Mouse (Mus musculus) forelimb bud, embryonic 11.5 days (tissue): ENCODE data around the gene Sorcs1.

Experiments
- DNase-seq: peaks from one replicate; pipeline ENCODE4 v3.0.0-alpha.2; 2012; ENCODE audit warnings: low read depth, low spot score

Sorcs1 gene

DNA sequence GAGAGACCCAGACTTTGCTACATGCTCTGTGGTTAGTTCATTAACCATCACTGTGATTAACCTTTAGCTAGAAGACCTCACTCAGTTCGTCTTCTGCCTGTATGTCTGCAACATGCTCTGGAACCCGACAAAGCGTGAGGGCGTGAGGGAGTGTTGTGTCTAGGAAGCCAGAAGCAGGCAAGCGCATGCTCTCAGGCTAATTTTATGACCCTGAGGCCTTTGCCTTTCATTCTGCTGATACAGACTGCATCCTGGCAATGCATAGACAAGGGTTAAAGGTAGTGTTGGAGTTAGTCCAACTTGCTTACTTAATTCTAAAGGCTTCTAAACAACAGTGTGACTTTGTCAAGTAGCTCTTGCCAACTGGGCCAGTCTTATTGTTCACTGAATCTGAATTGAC lies 458.0 kb downstream of the Sorcs1 start:
- DNase-seq, result no peak

DNA sequence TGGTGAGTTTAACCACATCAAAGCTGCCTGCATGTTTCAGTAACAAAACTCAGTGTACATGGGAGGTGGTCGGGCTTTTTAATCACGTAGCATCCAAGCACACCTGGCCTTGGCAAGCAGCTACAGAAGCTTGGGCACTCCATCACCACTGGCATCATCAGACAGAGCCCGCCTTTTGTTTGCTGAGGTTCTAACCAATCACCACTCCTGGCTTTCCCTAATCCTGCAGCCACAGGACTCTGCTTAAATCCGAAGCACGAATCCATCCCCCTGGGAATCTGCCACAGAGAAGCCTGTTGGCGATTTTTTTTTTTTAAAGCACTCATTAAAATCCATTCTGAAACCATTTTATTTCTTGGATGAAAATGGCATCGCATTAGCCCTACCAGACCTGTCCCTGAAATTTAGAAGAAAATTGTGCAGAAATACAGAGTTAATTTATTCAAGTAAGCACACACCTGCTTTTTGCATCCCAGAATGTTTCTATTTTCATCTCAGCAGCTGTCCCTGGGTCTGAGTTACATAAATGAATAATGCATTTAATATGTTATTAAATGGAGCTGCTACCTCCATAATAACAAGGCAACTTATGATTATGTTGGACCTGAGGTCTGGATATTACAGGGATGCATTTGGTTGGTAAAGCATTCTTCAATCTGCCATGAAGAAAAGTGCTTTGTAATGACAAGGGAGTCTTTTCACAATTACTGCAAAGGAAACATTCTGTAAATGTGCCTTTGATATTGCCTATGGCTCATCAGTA lies 463.8 kb downstream of the Sorcs1 start:
- no peak for DNase-seq

DNA sequence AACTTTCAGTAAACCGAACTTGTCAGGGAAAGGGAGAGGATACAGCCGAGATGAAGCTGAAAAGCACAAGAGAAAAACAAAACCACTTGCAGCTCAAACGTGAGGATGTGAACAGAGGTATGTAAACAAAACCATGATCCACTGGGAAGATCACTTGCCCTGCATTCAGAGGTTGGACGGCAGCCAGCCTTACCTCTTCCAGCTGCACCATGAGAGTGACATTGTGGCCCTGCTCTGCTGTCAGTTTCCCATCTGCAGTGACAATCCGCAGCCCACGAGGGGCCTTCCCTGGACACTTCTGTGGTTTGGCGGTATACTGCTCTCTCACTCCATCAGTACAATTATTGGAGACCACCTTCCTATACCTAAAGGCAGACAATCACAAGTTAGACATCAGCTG lies 468.0 kb downstream of the Sorcs1 start:
- no peak for DNase-seq

DNA sequence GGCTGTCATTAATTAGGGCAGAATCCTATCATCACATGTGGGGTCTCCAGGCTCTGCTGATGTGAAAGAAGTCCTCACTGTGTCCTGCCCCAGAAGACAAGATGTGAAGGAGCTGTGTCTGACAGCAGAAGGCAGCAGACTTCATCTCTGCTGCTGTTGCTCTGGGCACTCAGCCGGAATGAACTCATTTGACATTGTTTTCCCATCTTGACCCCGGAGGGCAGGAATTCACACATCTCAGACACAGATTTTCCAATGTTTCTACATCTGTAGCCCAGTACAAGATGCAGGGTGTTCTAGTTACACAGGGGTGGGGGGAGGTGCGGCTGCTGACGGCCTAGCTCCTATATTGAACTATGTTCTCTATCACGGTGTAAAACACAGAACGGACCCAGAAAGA lies 474.1 kb downstream of the Sorcs1 start:
- no peak for DNase-seq

DNA sequence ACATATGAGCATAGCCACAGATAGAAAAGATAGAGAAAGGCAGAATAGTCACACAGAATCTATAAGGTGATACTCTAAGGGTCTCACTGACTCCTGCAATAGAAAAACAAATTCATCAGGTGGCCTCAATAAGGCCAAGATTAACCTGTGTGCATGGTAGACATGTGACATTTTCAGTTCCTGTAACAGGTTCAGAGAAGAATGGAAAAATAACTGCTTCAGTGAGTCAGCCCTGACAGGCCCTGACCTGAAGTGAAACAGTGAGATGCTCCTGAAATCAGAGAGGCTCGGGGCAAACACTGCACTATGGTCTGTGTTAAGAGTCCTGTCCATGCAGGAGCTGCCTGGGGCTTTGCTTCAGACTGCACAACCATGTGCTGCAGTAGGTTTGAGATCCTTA lies 481.9 kb downstream of the Sorcs1 start:
- DNase-seq, result no peak

DNA sequence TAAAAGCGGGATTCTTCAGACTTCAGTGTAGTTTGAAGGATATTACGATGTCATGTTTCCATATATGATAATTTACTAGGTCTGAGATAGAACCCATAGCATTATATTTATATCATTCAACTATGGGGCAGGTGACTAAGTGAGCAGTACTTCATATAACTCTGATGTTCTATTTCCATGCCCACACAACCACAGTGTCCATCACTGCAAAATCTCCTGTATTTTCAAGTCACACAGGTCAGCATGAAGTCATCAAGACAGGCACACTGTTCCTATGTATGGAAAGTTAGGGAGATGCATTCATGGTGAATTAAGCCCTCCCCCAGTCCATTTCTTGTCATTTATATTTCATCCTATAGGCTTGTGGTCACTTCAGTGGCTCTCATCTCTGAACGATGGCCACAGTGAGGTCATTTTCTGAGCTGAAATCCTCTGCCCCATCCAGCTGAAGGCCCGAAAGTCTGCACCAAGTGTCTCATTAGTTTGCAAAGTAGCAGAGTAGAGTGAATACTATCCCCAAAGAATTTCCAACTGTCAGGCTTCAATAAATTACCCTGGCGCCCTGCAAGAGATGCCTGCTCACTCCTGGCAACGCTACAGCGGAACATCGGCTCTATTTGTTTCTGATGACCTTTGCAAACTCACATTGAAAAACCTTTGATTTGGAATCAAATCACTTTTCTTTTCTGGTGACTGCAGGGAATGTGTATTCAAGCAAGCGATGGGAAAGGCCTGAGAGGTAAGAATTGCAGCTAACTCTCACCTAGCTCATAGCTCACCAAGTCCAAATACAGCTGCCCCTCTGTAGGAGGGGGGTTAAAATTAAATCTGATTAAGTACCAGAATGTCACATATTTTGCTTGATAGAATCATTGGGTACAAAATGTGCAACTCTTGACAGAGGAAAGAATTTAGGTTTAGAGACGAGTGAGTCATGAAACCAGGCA lies 492.4 kb downstream of the Sorcs1 start:
- DNase-seq, result no peak

DNA sequence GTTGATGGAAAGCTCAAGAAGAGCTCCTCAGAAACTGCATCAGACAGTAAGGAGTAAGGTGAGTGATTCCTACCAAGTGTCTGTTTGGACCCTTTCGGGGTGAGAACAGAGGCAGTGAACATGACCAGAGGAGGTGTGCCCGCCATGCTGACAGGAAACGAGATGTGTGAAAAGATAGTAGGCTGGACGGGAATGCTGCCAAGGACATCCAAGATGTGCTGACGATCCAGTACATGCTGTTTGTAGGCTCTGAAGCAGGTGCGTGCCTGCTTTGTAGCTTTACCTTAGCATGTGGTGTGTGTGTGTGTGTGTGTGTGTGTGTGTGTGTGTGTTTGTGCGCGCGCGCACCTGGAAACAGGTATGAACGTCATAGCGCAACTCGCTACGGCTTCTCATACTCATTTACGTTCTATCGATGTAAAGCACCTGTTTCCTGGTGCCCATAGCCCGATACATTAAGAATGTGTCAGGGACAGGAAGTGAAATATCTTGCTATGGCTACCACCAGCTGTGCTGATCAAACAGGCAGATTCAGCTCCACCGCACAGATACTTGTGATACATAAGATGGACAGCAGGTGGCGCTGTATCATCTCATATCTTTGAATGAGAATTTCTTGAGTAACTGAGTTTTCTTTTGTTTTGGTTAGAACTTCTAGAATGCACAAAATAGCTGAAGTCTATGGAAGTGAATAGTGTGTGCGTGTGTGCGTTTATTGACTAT lies 493.4 kb downstream of the Sorcs1 start:
- DNase-seq, result peak; percentile 68

DNA sequence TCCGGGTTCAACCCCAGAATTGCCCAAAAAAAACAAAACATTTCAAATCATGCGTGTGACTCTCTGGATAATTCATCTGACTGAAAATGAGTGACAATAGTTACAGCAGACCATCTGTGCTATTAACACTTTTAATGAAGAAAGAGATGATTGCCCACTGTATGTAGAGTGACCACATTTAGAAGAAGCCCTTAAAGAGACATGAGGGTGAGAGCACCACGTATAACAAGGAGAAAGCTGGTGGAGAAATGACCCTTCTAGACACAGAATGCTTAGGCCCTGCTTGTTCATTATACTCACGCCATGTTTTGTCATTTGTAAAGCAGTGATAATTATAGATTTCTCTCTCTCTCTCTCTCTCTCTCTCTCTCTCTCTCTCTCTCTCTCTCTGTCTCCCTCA lies 499.6 kb downstream of the Sorcs1 start:
- no peak for DNase-seq

DNA sequence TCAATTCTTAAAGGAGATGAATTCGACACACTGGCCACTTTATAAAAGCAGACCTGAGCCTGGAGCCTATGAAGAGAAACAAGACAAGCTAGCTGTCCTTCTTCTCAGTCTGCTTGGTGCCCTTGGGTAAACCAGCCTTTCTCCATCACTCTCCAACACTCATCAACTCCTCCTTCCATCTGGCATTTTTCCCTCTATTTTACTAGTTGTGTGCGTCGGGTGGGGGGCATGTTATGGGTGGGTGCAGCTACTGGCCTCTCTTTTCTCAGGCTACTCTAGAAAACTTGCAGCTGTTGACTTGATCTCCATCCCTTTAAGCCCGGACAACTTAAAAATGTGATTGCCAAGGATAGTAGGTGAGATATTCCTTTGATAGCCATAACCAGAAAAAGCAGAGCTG lies 500.3 kb downstream of the Sorcs1 start:
- DNase-seq, result no peak

DNA sequence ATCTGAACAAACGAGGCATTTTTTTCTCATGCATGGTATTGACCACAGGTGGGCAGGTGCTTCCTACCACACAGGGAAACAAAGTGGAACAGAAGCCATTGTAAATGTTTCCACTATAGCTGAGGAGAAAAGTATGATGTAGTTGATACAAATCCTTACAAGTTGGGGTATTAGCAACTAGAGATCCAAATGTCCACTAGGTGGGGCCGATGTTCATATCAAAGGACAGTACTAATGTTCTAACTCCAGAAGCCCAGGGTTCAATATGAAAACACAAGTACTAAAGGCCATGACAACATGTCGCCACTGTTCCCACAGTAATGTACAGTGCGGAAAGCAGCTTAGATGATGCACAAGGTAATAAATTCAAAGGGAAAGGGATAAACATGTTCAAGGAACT lies 506.6 kb downstream of the Sorcs1 start:
- no peak for DNase-seq

DNA sequence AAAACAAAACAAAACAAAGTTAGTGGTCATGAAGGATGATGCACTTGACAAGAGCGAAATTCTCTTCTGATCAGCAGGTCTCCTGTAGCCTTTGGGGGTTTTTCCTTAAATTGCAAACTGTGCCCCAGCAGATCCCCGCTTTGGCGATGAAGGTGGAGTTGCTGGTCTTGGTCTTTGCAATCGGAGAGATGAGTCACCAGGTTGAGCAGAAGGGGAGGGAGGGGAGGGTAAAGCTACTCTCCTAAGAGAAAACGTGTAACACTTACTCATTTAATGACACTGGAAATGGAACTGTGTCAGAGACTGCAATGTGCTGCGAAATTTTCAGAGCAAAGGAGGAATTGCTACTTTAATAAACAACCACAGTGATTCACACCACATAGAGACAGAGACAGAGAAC lies 527.3 kb downstream of the Sorcs1 start:
- DNase-seq, result no peak

DNA sequence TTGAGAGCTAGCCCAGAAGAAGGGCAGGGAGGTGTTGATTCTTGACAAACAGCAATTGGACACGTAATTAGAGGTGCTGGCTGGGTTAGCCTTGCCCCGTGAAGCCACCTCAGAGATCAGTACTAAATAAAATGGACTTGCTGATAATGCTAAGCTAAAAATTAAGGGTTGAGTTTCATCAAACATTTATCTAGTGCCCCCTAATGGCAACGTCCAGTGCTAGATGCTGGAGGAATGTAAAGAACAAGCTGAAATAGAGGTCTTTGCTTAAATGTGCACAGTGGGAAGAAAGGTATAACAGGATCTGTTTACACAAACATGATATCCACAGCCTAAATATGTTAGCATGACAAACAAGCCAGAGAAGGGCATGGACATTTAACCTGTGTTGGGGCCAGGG lies 532.5 kb downstream of the Sorcs1 start:
- no peak for DNase-seq

DNA sequence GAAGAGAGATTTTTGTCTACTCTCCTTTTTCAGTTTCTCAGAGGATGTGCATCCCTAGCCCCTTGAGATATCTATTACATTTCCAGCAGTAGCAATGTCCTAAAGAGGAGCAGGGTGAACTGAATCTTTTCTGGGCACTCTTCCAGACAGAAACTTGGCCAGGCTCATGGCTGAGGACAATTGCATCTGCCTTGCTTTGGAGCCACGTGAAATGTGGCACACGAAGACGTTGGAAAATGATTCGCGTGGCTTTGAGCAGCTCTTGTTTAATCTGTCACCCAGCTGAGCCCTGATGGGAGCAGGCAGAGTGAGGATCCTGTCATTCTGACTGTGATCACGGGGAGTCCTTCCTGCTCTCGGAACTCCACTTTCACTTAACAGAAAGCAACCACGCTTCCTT lies 536.6 kb downstream of the Sorcs1 start:
- DNase-seq, result no peak

DNA sequence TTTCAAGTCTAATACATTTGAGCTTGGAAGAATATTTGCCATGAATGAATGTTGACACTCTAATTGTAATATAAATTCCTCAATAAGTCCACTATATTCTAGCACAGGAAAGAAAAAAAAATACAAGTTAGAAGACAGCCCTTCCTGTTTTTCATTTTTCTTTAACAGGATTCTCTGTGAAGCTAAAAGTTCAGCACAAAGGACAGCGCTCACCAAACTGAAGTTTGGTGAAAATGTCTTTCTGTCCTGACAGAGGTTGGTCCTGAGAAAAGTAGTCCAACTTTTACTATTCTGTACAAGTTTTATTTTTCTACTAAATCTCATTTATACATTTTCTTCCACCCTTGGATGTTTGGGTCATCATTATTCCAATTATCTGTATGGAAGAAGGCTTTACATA lies 543.8 kb downstream of the Sorcs1 start:
- DNase-seq, result peak; percentile 26

DNA sequence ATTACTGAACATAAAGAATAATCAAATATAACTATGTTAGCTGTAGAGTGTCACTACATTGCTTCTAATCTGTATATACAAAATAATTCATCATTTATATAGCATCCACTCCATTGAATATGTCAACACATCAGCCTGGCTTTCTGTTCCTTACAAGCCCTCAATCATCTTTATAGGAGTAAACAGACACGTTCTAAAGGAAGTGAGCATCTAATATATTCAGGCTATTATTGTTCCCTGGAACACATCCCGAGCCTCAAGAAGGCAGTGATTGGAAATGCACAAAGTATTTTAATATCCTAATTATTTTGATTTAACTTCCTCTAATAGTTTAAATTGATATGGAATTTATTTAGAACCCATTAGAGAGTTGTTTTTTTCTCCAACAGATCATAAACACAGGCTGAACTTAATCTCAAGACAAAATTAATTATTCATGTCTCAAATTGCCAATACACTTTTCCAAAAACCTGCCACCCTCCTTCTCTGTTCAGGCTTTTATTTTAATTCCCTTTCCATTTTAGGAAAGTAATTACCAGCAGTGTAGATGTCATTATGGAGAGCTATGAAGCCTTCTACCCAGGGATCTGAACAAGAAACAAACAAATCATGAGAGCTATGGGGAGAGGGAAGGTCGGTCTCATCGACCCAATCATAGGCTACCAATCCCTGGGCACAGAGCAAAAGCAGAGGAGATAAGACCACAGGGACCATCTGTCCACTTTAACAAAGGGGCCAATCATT lies 572.4 kb downstream of the Sorcs1 start:
- DNase-seq, result no peak
